Mouse (Mus musculus): ENCODE measurements around the gene Mpdz. TPM values are rescaled to one million over a fixed set of nuclear protein-coding genes. Genes with fewer than 3 reads are reported as not detected.

Gene Mpdz
- total RNA-seq, 2 experiments from 2014 or later = 44.1 to 47.1 TPM

DNA sequence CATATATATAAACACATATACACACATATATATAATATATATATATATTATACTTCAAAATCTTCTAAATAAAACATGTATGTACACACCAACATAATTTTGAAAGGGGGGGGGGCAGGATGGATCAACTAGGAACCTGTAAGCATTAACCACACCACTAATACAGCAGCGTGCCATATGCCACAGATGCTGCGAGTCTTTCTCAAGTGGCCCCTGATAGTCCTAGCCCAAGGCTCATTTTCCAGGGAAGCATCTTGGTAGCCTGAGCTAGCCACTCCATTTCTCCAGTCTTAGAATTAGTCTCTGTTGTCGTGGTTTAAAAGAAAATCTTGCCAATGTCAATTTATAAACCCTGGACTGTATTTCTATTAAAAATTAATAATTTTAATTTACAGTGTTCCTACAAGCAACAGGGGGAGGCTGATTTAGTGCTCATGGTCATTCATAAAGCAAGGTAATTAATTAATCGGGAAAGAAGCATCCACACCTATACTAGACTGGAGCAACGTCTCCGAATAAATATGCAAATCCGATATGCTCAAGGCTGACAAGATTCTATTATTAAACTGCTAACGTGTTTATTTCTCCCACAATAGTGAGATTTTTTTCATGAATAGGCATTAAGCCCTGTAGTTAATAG is 27.8 kb downstream of the Mpdz start:
- intact Hi-C loops (cut with DNase I) = no loop called here
- no peak for DNase-seq

GRCm38 (mm10) chr4:81396883-81397282 is 45.7 kb downstream of the Mpdz start:
- no peak for DNase-seq
- intact Hi-C loops (cut with DNase I) = no loop called here

- intact Hi-C loops (cut with DNase I) = no loop called here
- DNase-seq = no peak
Measured at GRCm38 (mm10) chr4:81392869-81393268, 49.7 kb downstream of the Mpdz start.

GRCm38 (mm10) chr4:81389263-81389662 is 53.4 kb downstream of the Mpdz start:
- intact Hi-C loops (cut with DNase I) = no loop called here
- no peak for DNase-seq

- intact Hi-C loops (cut with DNase I) = no loop called here
- no peak for DNase-seq
Measured at GRCm38 (mm10) chr4:81387644-81388043, 55.0 kb downstream of the Mpdz start.

DNA sequence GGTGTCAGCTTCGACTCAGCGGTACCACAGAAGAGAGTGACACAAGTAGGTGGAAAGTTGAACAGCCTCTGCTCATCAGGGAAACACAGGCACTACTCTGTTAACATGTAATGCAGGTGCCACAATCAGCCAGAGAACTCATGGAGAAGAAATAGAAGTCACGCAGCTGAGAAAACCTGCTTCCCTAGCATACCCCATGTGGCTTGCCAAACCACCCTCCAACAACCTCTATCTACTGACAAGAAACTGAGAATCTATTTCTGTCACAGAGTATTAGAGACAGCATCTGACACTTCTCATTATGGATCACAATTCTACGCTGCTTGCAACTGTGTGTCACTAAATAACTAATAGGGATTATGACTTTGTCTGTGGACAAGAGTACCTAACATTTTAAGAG is 70.3 kb downstream of the Mpdz start:
- intact Hi-C loops (cut with DNase I) = no loop called here
- DNase-seq = no peak

DNA sequence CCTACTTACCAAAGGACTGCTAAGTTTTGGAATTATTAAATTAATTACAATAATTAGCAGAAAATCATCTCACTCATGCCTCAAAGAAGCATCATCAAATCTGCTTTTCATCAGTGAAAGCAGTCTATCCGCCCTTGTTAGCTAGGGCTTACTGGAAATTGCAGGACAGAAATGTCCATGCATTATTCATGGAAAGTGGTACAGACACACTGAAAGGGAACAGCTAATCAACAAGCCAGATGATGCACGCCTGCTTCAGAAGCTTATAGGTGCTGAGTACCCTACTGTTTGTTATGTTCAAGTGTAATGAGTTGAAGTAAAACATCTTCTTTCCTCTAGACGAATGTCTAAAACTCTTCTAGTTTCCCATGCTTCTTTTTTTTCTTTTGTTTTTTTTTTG is 91.2 kb downstream of the Mpdz start:
- DNase-seq = no peak
- intact Hi-C loops (cut with DNase I) = no loop called here

GRCm38 (mm10) chr4:81348646-81349045 is 94.0 kb downstream of the Mpdz start:
- no peak for DNase-seq
- intact Hi-C loops (cut with DNase I) = no loop called here

DNA sequence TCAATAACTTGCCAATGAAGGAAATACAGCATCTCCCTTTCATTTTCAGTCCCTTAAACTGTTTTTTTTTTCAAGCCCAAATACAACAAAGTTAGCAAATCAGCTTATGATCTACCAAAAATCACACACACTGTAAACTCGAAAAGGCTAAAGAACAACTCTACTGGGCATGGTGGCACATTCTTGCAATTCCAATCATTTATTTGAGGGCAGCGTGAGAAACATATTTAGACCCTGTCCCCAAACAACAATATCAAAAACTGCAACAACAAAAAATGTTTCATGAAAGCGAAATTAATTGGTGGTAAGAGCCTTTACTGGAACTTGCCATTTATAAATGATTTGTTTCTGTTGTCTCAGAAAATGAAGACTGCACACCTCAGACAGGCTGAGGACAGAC is 97.5 kb downstream of the Mpdz start:
- intact Hi-C loops (cut with DNase I) = no loop called here
- no peak for DNase-seq

DNA sequence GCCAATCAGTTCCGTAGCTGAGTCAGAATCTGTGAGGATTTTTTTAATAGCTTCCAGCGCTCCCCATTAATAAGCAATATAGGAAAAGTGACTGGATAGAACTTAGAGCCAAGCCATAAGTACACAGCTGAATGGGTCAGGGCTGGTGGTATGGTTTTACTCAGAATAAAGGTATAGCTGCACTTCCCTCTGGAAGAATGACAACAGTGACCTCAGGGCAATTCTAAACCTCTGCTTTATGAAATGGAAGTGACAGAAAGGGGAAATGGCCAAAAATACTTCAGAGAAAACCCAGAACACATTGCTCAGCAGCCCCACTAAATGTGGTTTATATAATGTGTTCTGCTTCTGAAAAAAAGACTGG is 109.0 kb downstream of the Mpdz start:
- intact Hi-C loops (cut with DNase I) = no loop called here
- no peak for DNase-seq

GRCm38 (mm10) chr4:81332901-81333627 is 109.6 kb downstream of the Mpdz start:
- intact Hi-C loops (cut with DNase I) = no loop called here
- no peak for DNase-seq

DNA sequence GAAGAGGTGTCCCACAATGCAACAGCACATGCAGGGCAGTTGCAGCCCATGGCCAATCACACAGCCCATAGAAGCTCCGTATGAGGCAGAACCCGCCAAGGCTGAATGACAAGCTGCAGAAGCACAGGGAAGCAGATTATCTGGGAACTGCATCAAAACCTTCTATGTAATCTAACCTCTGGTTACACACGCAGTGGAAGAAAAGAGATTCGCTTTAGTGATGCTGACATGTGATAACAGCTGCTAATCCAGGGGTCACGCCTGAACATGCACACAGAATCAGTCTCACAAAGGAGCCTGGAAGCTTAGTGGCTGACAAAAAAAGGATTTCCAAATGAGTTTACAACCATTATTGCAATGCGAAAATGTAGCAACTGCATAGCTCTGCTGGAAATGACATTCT is 110.2 kb downstream of the Mpdz start:
- intact Hi-C loops (cut with DNase I) = no loop called here
- DNase-seq = no peak

GRCm38 (mm10) chr4:81327694-81328093 is 114.9 kb downstream of the Mpdz start:
- intact Hi-C loops (cut with DNase I) = no loop called here
- DNase-seq = no peak

- intact Hi-C loops (cut with DNase I) = no loop called here
Measured at GRCm38 (mm10) chr4:81323853-81324252, 118.8 kb downstream of the Mpdz start.

GRCm38 (mm10) chr4:81322232-81322631 is 120.4 kb downstream of the Mpdz start:
- intact Hi-C loops (cut with DNase I) = no loop called here

More at GRCm38 (mm10) chr4:81323853-81324252, 118.8 kb downstream of the Mpdz start:
- no peak for DNase-seq

GRCm38 (mm10) chr4:81314618-81315017 is 128.0 kb downstream of the Mpdz start:
- intact Hi-C loops (cut with DNase I) = no loop called here
- DNase-seq = no peak

More at GRCm38 (mm10) chr4:81322232-81322631, 120.4 kb downstream of the Mpdz start:
- DNase-seq = no peak

DNA sequence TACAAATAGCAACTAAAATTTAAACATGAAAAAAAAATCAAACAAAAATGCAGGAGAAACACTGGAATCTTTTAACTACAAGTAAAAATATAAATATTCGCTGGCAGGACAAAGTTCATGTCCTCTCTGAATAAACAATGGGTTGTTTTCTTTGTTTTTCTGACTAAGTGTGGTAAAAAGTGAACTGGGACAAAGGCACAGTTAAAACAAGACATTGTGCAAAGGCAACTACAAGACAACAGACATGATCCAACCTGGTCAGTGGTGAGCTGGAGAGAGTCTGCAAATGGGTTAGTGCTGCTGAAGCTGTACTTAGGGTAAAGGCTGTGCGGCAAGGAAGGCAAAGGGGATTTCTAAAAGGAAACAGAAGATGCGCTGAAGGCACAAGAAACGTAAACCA is 129.4 kb downstream of the Mpdz start:
- intact Hi-C loops (cut with DNase I) = no loop called here
- no peak for DNase-seq

DNA sequence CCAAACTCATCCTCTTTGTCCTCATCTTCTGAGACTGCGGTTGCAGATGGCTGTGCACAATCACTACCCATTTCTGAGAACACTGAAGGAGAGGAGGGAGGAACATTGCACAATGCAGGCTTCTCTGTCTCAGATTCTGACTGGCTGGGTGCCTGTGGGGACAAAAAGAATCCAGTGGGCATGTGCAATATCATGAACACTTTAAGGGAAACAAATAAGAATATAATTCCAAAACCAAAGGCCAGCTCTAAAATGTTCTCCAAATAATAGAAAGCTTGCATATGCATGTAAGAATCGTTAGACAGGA is 132.5 kb downstream of the Mpdz start:
- DNase-seq = peak in 1 of 2 experiments; percentile 45
- intact Hi-C loops (cut with DNase I) = no loop called here

- DNase-seq = no peak
- intact Hi-C loops (cut with DNase I) = no loop called here
Measured at GRCm38 (mm10) chr4:81309473-81310167, 133.0 kb downstream of the Mpdz start.

DNA sequence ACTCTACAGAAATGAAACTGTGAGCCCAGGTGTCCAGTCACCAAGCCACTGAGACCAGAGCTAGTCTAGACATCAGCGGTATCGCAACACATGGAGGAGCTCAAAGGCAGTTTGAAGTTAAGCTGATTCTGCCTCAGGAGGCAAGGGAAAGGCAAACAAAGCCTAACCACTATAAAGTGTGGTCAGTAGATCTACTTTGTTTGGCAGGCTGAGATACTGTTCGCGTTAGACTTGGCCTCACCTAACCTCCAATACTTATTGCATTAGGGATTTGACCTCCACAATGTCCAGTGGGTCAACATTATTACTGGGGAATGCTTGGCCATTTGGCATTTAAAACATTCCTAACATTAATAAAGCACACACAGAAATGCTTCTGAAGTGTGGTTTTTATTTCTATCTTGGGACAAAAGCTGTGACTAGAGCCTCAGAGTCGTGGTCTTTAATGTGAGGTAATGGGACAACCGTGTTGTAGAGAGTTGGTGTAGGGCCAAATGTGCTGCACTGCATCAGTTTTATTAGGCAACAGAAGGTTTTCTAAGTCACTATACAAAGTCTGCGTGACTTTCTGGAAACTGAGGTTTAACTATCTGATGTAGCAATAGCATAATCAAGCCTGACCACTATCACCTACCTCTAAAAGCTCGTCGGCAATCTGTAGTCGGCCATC is 134.9 kb downstream of the Mpdz start:
- no peak for DNase-seq
- intact Hi-C loops (cut with DNase I) = no loop called here

GRCm38 (mm10) chr4:81302056-81302455 is 140.6 kb downstream of the Mpdz start:
- DNase-seq = no peak
- intact Hi-C loops (cut with DNase I) = no loop called here

All from gastrocnemius, postnatal 36 days (tissue).